Mouse (Mus musculus) adrenal gland, postnatal 4 days (tissue): Measurements from ENCODE around the gene Stil. TPM values are rescaled to one million over a fixed set of nuclear protein-coding genes. Genes with fewer than 3 reads are reported as not detected.

Experiments used
- DNase-seq, 2 experiments: peaks; one replicate each; pipeline ENCODE4 v3.0.0; 2021 to 2022; ENCODE audit warnings: low spot score in 2 of 2, mixed read lengths in 2 of 2
- total RNA-seq, 2 experiments: library from RNA; stranded (reverse); gene quantifications; 2 replicates each; pipeline ENCODE4 v1.2.3; 2021

Gene Stil
- total RNA-seq, 2 experiments from 2014 or later = 6.5 to 7.1 TPM

- DNase-seq = no peak
Measured at GRCm38 (mm10) chr4:115078892-115079820, 79.2 kb downstream of the Stil start.

- DNase-seq = no peak
Measured at GRCm38 (mm10) chr4:115079821-115080349, 79.9 kb downstream of the Stil start.

- DNase-seq = no peak
Measured at GRCm38 (mm10) chr4:115083031-115083430, 83.1 kb downstream of the Stil start.

- DNase-seq = no peak
Measured at GRCm38 (mm10) chr4:115085522-115086095, 85.7 kb downstream of the Stil start.

- DNase-seq = no peak
Measured at GRCm38 (mm10) chr4:115086257-115086656, 86.3 kb downstream of the Stil start.

- DNase-seq = no peak
Measured at GRCm38 (mm10) chr4:115086763-115087415, 86.9 kb downstream of the Stil start.

- no peak for DNase-seq
Measured at GRCm38 (mm10) chr4:115088611-115089338, 88.8 kb downstream of the Stil start, which contains the start of gene Pdzk1ip1. TSS of gene Pdzk1ip1 (plus strand) at chr4:115088708.

GRCm38 (mm10) chr4:115090592-115090991 is 90.6 kb downstream of the Stil start:
- no peak for DNase-seq

GRCm38 (mm10) chr4:115091806-115092205 is 91.8 kb downstream of the Stil start:
- DNase-seq = no peak

Other genes starting within 250 kb of the Stil start
- gene Gm12830, start 178.4 kb upstream of the Stil start, total RNA-seq = not detected
- 1 to 10 TPM; 4.0 to 5.1 TPM for gene Foxd2, start 91.3 kb upstream of the Stil start, total RNA-seq
- gene Foxe3, start 74.1 kb upstream of the Stil start, total RNA-seq = not detected
- 10 to 100 TPM; 83.4 to 87.0 TPM for gene Cmpk1, start 12.9 kb upstream of the Stil start, total RNA-seq
- gene Tal1, start 56.3 kb downstream of the Stil start, total RNA-seq = 10 to 100 TPM in 1 of 2 experiments, 1 to 10 TPM in 1; 6.3 to 11.3 TPM
- gene Pdzk1ip1, start 88.5 kb downstream of the Stil start, total RNA-seq = 10 to 100 TPM in 1 of 2 experiments, 1 to 10 TPM in 1; 3.2 to 46.4 TPM
- gene Cyp4x1, start 134.1 kb downstream of the Stil start, total RNA-seq = under 1 TPM; 0.23 to 0.28 TPM
- gene Cyp4a29, start 241.9 kb downstream of the Stil start, total RNA-seq = not detected